Mouse (Mus musculus): ENCODE data around the gene Clca1. TPM values are rescaled to one million over a fixed set of nuclear protein-coding genes. Genes with fewer than 3 reads are reported as not detected.

The Clca1 gene
- total RNA-seq, 2 experiments from 2014 or later, result not detected

Other genes starting within 250 kb of the Clca1 start
- gene Clca3a2, start 213.3 kb downstream of the Clca1 start, total RNA-seq (2021), result not detected
- not detected for gene Clca3b, start 183.4 kb downstream of the Clca1 start, total RNA-seq (2021)
- gene Clca4b, start 100.2 kb downstream of the Clca1 start, total RNA-seq (2021), result not detected
- not detected for gene Clca4a, start 57.7 kb downstream of the Clca1 start, total RNA-seq (2021)
- not detected for gene Clca2, start 66.7 kb upstream of the Clca1 start, total RNA-seq (2021)
- gene Odf2l, start 85.8 kb upstream of the Clca1 start, total RNA-seq (2021), result 10 to 100 TPM; 17.7 to 27.3 TPM